Mouse (Mus musculus) mature B cell (primary cell): Measurements from ENCODE around the gene Znrf4.

Experiments used
- in situ Hi-C: fragments of 300-500 bp; cut with MboI; formaldehyde crosslinking; loops from 2 replicates; pipeline ENCODE4 v1.14.3; 2019

The Znrf4 gene

GRCm38 (mm10) chr17:56512310-56512709, at the start of gene Znrf4:
Gene Znrf4 (minus strand): TSS chr17:56512431.
- in situ Hi-C loops: no loop called here

- in situ Hi-C loops: no loop called here
Measured at GRCm38 (mm10) chr17:56561866-56562265, 49.6 kb upstream of the Znrf4 start.

GRCm38 (mm10) chr17:56560131-56560530, 47.9 kb upstream of the Znrf4 start:
- in situ Hi-C loops: no loop called here

DNA sequence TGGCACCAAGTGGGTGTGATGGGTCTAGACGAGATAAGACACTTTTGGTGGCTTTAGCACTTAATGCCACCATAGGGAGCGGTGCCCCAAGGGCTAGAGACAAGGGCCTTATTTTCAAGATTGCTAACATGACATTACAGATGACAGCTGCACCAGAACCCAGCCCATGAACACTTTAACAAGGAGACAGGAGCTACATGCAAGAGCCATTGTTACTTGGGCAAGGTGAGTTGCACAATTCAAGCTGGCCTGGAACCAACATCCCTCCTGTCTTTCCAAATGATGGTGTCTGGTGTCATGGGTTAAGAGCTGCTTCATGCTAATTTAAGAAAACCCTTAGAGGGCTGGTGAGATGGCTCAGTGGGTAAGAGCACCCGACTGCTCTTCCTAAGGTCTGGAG, 47.2 kb upstream of the Znrf4 start:
- in situ Hi-C loops: no loop called here

DNA sequence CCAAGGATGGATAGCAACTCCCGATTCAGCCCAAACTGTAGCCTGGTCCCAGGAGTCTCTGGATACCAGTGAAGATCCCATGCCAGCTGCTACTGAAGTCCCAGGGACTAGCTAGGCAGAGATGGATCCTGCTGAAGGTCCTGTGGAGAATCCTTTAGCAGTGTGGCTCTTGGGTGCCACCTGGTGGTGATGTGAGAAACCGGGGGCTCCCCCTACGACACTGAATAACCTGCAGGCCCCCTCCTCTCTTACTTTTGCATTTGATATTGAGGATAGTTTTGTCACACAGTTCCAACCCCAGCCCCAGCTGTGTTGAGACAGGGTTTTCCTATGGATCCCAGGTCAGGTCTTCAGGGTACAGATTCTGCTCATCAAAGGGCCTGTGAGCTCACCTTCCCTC, 46.2 kb upstream of the Znrf4 start:
- in situ Hi-C loops: no loop called here

- in situ Hi-C loops: no loop called here
Measured at GRCm38 (mm10) chr17:56554122-56554551, 41.9 kb upstream of the Znrf4 start, which contains the start of gene Gm20219. Gene Gm20219 (minus strand): TSS chr17:56554387.

DNA sequence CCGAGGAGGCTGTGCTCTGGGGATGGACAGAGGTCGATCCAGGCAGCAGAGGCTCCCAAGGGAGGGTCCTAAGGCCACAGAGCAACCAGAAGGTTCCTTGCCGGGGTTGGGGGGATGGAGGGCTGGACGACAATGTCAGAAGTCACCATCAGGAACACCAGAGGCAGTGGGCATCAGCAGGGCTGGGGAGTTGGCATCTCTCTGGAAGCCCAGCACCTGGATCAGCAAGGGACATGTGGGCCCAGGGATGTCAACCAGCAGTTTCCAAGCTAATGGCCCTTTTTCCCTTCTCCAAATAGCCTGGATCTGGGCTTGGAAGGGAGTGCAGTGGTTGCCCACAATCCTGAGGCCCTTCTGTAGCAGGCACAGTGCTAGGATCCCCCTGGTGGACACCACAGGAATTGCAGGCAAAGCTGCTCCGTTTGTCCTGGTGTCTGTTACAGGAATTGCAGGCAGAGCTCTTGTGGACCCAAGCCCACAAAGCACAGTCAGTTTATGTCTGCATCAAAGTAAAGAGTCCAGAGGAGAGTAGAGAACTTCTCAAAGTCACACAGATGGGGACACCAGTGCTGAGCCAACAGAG, 40.6 kb upstream of the Znrf4 start:
- in situ Hi-C loops: no loop called here

DNA sequence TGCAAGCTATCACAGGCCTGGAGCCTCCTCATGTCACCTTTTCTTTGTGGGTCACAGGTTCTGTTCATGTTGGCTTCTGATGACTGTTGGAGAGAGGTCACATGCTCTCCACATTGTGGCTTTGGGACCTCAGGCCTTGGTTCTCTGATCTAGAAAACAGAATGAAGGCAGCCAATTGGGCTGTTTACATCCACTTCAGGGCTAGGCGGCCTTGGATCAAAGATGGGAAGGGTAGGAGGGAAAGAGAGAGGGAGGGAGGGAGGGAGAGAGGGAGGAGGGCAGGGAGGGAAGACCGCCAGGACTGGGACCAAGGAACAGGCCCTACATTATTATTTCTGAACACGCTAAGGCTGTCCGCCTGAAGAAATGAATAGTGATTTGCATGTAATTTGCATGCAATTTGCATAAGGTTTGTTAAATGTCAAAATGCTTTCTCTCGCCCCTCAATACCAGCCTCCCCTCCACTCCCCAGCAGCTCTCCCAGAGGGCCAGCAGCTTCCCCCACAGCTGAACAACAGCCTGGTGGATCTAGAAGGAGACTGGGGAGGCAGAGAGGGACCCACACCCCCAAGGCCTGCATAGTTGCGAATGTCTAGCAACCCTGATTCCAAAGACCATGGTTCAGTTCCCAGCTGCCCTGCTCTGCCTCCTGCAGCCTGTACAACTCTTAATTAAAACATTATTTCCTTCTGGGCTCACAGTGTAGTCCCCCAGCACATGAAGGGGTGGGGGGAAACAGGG, 39.8 kb upstream of the Znrf4 start:
- in situ Hi-C loops: no loop called here

DNA sequence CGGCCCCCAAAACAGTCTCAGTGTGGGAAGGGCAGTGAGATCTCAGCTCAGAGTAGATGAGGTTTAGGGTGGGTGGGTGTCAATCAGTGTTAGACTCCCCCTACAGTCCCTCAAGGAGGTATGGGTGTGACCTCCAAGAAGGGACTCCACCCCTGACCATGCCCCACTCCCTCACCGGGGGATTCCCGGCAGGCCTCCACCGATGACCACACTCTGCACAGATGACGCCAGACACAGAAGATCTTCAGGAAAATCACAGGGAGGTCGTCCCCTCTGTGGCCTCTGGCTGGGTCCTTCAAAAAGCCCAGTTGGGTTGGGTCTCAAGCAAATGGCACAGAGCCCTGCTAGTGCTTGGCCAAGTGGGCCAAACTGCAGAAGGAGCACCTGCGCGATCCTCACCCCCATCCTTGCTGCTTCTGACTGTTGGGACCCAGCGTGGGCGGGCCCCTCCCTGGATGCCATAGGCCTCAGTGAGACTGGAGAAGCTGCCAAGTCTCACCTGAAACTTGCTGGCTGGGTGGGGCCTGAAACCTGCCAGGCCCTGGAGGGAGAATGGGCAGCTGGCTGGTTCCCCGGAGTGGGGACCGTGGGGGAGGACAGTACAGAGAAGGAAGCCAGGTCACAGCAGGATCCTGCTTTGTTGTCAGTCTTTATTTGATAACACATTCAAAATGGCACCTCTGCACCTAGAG, 38.7 kb upstream of the Znrf4 start:
- in situ Hi-C loops: no loop called here

DNA sequence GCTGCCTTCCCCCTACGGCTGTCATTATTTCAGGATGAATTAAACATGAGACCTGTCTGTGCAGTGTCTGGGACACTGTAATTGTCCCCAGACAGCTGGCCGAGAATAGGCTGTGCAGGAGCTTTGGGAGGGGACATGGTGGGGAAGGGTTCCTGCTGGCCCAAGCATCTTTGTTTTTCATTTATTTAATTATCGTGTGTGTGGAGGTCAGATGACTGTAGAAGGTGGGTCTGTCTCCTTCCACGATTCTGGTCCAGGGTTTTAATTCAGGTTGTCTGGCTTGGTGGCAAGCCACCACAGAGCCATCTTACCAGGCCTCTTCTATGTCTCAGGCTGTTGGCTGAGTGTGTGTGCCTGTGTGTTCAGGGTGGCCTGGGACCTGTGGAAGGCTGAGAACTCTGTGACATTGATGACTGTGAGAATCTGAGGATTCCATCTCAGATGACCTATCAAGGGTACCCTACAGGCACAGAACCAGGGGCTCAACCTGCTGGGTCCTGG, 36.4 kb upstream of the Znrf4 start:
- in situ Hi-C loops: loop anchor here (5.0 kb wide), 1 partner anchor 191 kb away; no protein-coding TSS in a partner anchor

GRCm38 (mm10) chr17:56547846-56548604, 35.8 kb upstream of the Znrf4 start:
- in situ Hi-C loops: loop anchor here (5.0 kb wide), 1 partner anchor 191 kb away; no protein-coding TSS in a partner anchor

- in situ Hi-C loops: loop anchor here (5.0 kb wide), 1 partner anchor 190 kb away; no protein-coding TSS in a partner anchor
Measured at GRCm38 (mm10) chr17:56547116-56547845, 35.0 kb upstream of the Znrf4 start.

GRCm38 (mm10) chr17:56546576-56546975, 34.3 kb upstream of the Znrf4 start:
- in situ Hi-C loops: loop anchor here (5.0 kb wide), 1 partner anchor 189 kb away; no protein-coding TSS in a partner anchor

GRCm38 (mm10) chr17:56545945-56546344, 33.7 kb upstream of the Znrf4 start:
- in situ Hi-C loops: loop anchor here (5.0 kb wide), 1 partner anchor 189 kb away; no protein-coding TSS in a partner anchor

- in situ Hi-C loops: loop anchor here (5.0 kb wide), 1 partner anchor 188 kb away; no protein-coding TSS in a partner anchor
Measured at GRCm38 (mm10) chr17:56544699-56545387, 32.6 kb upstream of the Znrf4 start.

DNA sequence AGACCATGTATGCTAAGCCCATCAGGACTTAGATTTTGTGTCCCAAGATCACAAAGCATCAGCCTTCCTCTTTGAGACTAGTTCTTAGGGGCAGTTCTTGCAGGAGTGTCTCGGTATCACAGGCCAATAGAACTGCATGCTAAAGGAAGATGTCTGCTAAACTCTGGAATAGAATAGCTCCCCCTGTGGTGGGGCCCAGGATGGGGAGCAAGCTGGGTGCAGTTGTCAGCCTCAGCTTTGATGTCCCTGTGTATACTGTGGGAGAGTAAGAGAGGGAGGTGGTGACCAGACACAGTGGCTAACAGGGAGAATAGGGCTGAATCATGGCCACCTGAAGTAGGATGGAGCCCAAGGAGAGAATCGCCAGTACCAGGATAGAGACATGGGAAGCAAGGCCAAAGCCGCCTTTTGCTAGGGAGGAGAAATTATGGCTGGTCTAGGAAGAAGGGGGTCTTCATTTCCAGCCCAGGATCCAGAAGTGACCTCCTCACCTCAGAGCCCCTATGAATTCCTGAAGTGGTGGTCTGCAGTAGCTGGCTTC, 31.5 kb upstream of the Znrf4 start:
- in situ Hi-C loops: no loop called here

DNA sequence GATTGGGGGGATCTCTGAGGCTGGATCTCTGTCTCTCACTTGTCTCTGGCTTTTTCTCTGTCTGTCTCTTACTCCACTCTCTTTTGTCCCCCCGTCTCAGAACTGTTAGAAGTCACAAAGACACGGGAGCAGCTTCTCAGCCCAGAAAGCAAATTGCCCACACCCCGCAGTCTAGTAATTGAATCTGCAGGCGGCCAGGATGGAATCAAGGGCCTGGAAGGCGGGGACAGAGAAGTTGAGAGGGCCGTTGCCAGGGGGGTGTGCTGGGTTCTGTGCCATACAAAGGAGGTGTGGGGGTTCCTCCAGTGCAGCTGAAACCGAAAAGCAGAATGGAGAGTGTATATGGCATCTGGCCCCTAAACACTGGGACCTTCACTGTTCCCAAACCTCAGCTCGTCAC, 30.5 kb upstream of the Znrf4 start:
- in situ Hi-C loops: no loop called here

GRCm38 (mm10) chr17:56540562-56540975, 28.3 kb upstream of the Znrf4 start:
- in situ Hi-C loops: no loop called here

GRCm38 (mm10) chr17:56537912-56538311, 25.7 kb upstream of the Znrf4 start:
- in situ Hi-C loops: no loop called here

GRCm38 (mm10) chr17:56536874-56537273, 24.6 kb upstream of the Znrf4 start:
- in situ Hi-C loops: no loop called here
